Mouse (Mus musculus) G1E (cell line): ENCODE data around the gene Nans. TPM values are rescaled to one million over a fixed set of nuclear protein-coding genes. Genes with fewer than 3 reads are reported as not detected.
A peak's percentile ranks its signal among the peaks of the same experiment; 100 is the strongest.

ENCODE experiments used
- ATAC-seq: 2 replicates; pipeline ENCODE4 v1.8.0; 2016; ENCODE audit warnings: mild to moderate bottlenecking; ENCODE audit not compliant: insufficient number of reproducible peaks, poor library complexity, low FRiP score, severe bottlenecking; ENCODE audit errors: extremely low read depth
- DNase-seq: peaks from one replicate; pipeline ENCODE4 v3.0.0; 2012; ENCODE audit warnings: low spot score
- H3K27me3 ChIP-seq: 2 replicates; pipeline ENCODE4 v1.6.1; 2012; ENCODE audit warnings: mild to moderate bottlenecking, low read length, inconsistent platforms; ENCODE audit not compliant: insufficient read depth
- H3K36me3 ChIP-seq: replicated peaks from 2 replicates; pipeline ENCODE3; 2012; ENCODE audit warnings: mild to moderate bottlenecking, inconsistent platforms
- H3K4me1 ChIP-seq: 2 replicates; pipeline ENCODE4 v1.6.1; 2012; ENCODE audit warnings: low read depth, low read length, inconsistent platforms, mixed read lengths; ENCODE audit not compliant: insufficient read depth
- H3K4me3 ChIP-seq: 2 replicates; pipeline ENCODE4 v1.5.1; 2012; ENCODE audit warnings: low read depth, mild to moderate bottlenecking, inconsistent platforms, low read length, moderate library complexity, mixed read lengths
- H3K9me3 ChIP-seq: replicated peaks from 2 replicates; pipeline ENCODE4 v1.6.1; 2012; ENCODE audit warnings: inconsistent platforms
- CTCF ChIP-seq: IDR thresholded peaks from 2 replicates; pipeline ENCODE4 v1.5.1; 2012; ENCODE audit warnings: low read depth, low read length, inconsistent platforms, mixed read lengths
- GATA1 ChIP-seq: IDR thresholded peaks from 2 replicates; pipeline ENCODE4 v1.6.1; 2012; ENCODE audit warnings: borderline replicate concordance, low read length, inconsistent platforms, mixed read lengths
- GATA2 ChIP-seq: IDR thresholded peaks from 2 replicates; pipeline ENCODE4 v1.6.1; 2012; ENCODE audit warnings: low read depth, low read length, inconsistent platforms, borderline replicate concordance
- POLR2AphosphoS5 ChIP-seq: IDR thresholded peaks from 2 replicates; pipeline ENCODE4 v1.6.1; 2012; ENCODE audit warnings: low read depth, low read length, inconsistent platforms; ENCODE audit not compliant: insufficient replicate concordance
- TAL1 ChIP-seq: conservative IDR thresholded peaks from 2 replicates; pipeline ENCODE4 v1.6.1; 2012; ENCODE audit warnings: low read depth, low read length, inconsistent platforms, mixed read lengths
- polyA plus RNA-seq: library from polyadenylated mRNA; stranded (reverse); fragments of >175 nt; gene quantifications from 2 replicates; pipeline ENCODE4 v1.2.3, GENCODE M21; 2012
- total RNA-seq, 2 experiments: library from RNA; stranded (forward) in 1 of 2; stranded (reverse) in 1 of 2; fragments of 200-1000 nt in 1 of 2; fragments of >200 nt in 1 of 2; fragmentation: Nextera tagmentation in 1 of 2; gene quantifications; 2 replicates each; pipeline ENCODE4 v1.2.3; 2014 to 2017

Nans gene
- total and polyA plus RNA-seq, 3 experiments: 57.1 to 79.3 (median 63.1) TPM

DNA sequence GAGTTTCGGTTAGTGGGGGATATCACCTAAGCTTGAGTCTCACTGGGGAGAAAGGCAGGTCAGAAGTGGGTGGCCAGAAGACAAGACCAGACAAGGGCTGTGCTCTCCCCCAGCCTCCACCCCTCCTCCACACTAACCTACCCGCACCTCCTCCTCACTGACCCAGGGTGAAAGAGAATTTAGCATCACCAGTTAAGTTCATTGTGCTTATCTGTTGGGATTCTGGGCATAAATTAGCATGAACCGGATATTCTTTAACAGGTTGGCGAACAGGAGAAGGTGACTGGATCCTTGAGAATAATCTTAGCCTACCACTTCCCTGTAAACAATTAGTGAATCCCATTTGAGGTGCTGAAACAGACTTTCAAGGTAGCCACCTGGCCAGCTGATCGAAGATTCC is 13.9 kb upstream of the Nans start:
- DNase-seq (no peak), ATAC-seq (no peak)
- TF ChIP-seq TAL1: no peak
- no peak for TF ChIP-seq GATA1
- Histone ChIP-seq H3K27me3 (no peaks in the 10 kb centered on the region), H3K4me3 (no peak overlapping the region), H3K4me1 (peaks cover 2% of the 10 kb centered on the region; the same call in 1 of the 2 replicates), H3K36me3 (peaks cover 89% of the 10 kb centered on the region), H3K9me3 (no peaks in the 10 kb centered on the region)

DNA sequence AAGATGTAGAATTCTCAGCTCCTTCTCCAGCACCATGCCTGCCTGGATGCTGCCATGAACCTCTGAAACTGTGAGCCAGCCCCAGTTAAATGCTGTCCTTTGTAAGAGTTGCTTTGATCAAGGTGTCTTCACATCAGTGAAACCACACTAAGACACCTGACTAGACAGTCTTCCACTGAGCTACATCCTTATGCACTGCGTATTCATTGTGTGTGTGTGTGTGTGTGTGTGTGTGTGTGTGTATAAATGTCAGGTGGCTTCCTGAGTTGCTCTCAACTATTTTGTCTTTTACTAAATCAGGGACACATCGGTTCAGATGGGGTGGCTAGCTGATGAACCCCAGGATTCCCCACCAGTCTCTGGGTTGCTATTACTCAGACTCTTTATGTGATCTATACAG is 10.0 kb upstream of the Nans start:
- ATAC-seq (no peak), DNase-seq (no peak)
- Histone ChIP-seq H3K9me3 (no peaks in the 10 kb centered on the region), H3K36me3 (peaks cover 53% of the 10 kb centered on the region), H3K4me3 (no peak overlapping the region), H3K27me3 (no peaks in the 10 kb centered on the region), H3K4me1 (peaks cover 14% of the 10 kb centered on the region)
- TF ChIP-seq POLR2AphosphoS5 (no peak), CTCF (no peak), GATA1 (no peak), TAL1 (no peak), GATA2 (no peak)

DNA sequence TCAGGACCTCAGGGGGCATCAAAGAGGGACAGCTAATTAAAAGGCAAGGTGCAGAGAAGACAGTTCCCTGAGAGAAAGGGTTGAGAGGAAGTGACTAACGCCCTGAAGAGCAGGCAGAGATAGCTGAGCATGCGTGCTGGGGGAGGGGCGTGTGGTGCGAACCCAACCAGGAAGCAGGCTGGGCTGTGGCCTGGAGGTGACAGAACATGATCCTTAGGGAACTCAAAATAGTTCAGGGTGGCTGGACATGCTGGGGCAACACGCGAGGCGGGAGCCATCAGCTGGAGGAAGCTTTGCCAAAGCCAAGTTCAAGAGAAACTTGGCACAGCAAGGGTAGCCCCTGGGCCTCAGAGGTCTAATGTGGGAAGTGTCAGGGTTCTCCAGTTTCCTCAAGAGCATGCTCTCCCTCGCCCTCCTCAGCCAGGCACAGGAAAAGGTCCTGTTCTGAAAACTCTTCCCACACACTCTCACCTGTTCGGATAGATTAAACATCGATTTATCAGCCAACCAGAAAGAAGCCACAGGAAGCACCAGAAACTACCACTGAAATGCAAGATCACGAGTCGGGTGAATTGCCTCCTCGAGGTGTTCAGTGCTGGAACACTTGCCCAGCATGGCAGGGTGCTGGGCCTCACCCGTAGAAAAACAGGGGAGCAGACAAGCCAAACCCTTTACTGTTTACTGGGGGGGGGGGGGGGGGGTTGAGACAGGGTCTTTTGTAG is 3.2 kb upstream of the Nans start:
- DNase-seq (peak; percentile 49), ATAC-seq (peak; percentile 82)
- Histone ChIP-seq H3K4me1 (peaks cover 55% of the 10 kb centered on the region), H3K36me3 (peaks cover 5% of the 10 kb centered on the region), H3K27me3 (no peaks in the 10 kb centered on the region), H3K9me3 (no peaks in the 10 kb centered on the region), H3K4me3 (peak overlapping the region; percentile 60; the same call in 1 of the 2 replicates)
- TF ChIP-seq CTCF (no peak), GATA1 (no peak)

DNA sequence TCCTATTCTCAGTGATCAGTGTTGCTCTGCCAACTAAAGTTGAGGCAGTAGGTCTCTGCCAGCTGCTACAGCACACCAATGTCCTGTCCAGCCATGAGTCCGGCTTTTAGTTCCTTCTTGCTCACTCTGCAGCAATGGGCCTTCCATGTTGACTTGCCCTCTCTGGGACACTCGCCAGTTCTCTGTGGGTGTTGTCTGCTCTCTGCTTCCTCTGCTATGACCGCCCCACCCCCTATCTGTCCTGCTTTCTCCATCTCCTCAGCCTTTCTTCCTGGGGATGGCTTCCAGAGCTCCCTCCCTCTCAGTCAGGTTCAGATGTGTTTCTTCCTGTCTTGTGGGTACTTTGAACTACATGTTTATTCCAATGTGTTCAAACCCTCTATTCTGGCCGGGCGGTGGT is 1.7 kb upstream of the Nans start:
- H3K4me1 ChIP-seq: peaks cover 56% of the 10 kb centered on the region
- DNase-seq (no peak), ATAC-seq (no peak)
- H3K9me3 ChIP-seq: no peaks in the 10 kb centered on the region
- peaks cover 20% of the 10 kb centered on the region for H3K36me3 ChIP-seq
- no peaks in the 10 kb centered on the region for H3K27me3 ChIP-seq
- no peak for TF ChIP-seq CTCF
- no peak for TF ChIP-seq GATA1
- no peak for TF ChIP-seq TAL1
- TF ChIP-seq GATA2: no peak
- no peak for TF ChIP-seq POLR2AphosphoS5
- H3K4me3 ChIP-seq: no peak overlapping the region

DNA sequence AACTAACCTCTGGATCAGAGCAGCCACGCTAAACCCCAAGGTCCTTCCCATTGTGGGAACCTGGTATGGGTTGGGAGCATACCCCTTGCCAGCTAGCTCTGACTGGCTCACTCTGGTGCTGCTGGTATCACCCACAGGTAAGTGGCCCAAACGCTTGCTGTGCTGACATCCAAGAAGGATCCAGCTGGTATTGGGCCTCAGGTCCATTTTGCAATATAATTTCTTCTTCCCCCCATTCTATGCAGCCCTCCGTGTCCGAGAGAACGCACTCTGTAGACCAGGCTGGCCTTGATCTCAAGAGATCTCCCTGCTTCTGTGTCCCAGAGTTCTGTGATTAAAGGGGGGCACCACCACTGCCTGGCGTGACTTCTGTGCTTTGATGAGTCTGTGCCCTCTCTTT is 4.0 kb downstream of the Nans start:
- Histone ChIP-seq H3K36me3 (peaks cover 74% of the 10 kb centered on the region), H3K4me3 (no peak overlapping the region), H3K9me3 (no peaks in the 10 kb centered on the region), H3K4me1 (peaks cover 25% of the 10 kb centered on the region), H3K27me3 (no peaks in the 10 kb centered on the region)
- TF ChIP-seq GATA1 (no peak), GATA2 (no peak), CTCF (no peak), TAL1 (no peak), POLR2AphosphoS5 (no peak)
- DNase-seq (no peak), ATAC-seq (no peak)

DNA sequence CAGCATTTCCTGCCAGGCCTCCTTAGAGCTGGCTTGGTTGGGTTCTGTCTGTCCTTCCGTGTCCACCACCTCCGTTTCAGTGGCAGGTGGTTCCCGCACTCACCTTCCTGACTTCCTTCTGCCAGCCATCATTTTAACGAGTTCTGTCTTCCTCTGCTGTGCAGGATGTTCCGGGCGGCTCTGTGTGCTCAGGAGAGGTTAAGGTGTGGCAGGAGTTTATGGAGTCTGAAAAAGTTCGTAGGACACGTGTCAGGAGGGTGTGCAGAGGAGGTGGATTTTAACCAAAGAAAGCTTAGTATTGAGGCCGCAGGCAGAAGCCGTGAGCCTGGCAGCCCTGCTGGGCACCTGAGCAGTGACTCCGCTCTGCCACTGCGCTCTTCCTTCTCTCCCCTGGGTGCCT is 6.5 kb downstream of the Nans start:
- H3K9me3 ChIP-seq: no peaks in the 10 kb centered on the region
- H3K27me3 ChIP-seq: no peaks in the 10 kb centered on the region
- TF ChIP-seq GATA1 (no peak), POLR2AphosphoS5 (no peak), TAL1 (no peak), CTCF (no peak), GATA2 (no peak)
- H3K4me1 ChIP-seq: peaks cover 23% of the 10 kb centered on the region
- DNase-seq (no peak), ATAC-seq (no peak)
- H3K4me3 ChIP-seq: no peak overlapping the region
- peaks cover 97% of the 10 kb centered on the region for H3K36me3 ChIP-seq

DNA sequence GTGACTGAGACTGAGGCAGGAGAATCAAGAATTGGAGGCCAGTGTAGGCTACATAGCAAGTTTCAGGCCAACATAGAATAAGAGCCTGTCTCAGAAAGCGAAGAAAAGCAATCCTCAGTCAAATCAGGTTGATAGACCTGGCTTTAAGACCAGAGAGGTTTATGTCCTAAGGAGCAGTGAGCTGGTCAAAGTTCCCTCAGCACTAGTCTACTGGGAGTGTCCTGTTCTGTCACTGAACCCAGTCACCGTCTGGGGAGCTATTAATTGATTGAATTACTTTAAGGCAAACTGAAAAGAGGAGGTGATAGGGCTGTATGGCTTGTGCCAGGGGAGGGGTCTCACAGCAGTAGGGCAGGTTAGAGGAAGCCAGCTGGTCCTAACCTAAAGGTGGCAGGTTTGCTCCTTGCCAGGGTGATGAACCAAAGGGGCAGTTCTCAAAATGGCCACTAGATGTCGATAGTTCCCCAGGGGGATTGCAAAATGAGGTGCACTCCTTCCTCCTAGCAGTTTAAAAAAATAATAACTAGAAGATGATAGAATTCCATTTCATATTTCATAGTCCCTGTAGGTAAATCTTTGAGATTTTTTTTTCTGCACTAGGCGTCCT is 8.3 kb downstream of the Nans start:
- DNase-seq: peak; percentile 41
- ATAC-seq: no peak
- Histone ChIP-seq H3K4me1 (peaks cover 33% of the 10 kb centered on the region), H3K36me3 (peaks cover 97% of the 10 kb centered on the region), H3K4me3 (no peak overlapping the region), H3K27me3 (no peaks in the 10 kb centered on the region), H3K9me3 (no peaks in the 10 kb centered on the region)
- TF ChIP-seq GATA1 (no peak), CTCF (peak; percentile 100)
